In the genomic region with DNA sequence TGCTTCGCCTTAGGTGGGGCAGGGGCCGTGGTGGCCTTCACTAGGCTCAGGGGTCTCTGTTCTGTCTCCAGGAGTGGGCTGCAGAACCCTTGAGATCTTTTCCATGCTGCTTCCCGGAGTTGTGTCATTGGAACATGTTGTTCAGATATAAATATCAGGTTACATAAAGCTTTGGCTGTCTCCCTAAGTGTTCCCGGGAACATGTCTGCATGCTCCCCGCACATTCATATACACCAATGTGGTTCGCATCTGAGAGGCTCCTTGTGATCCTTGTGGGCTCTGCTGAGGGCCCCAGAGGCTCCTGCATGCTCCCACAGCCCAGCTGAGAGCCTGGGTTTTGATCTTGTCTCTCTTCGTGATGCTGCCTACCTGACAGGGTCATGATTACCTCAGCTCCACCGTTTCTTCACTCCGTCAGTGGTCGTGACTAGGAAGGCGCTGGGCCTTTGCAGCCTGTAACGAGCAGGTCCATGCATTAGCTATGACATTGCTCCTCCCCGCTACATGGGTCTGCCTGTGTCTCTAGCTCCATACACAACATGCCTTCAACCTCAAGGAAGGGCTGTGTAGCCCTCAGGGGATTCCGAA, we compare ENCODE assay signal across 24 mouse cellular contexts. TPM values are rescaled to one million over a fixed set of nuclear protein-coding genes. Genes with fewer than 3 reads are reported as not detected.
DNase-seq lines count a peak whose midpoint lies in the region; ATAC-seq lines count a peak whose summit lies in the region.
"Had no signal": no experiment of that assay in that cellular context is flagged by ENCODE, and none has a peak within 500 bp of the region (broad histone marks: within the 10 kb centered on the region; RNA-seq: fewer than 3 reads in every experiment).

No protein-coding gene starts in this region.

- H3K4me1 ChIP-seq in heart, embryonic 10.5 days, result peaks cover 3% of the 10 kb centered on the region; the same call in 1 of the 2 replicates
- H3K4me1 ChIP-seq in hindbrain, embryonic 13.5 days (replicated peaks), result no peaks in the 10 kb centered on the region
- H3K4me1 ChIP-seq: forebrain, embryonic 13.5 days; hindbrain, embryonic 12.5 days; limb, embryonic 12.5 days; liver, embryonic 13.5 days had no signal

- no peaks in the 10 kb centered on the region for H3K9me3 ChIP-seq in heart, embryonic 10.5 days
- H3K9me3 ChIP-seq in hindbrain, embryonic 13.5 days, result no peaks in the 10 kb centered on the region
- H3K9me3 ChIP-seq: forebrain, embryonic 13.5 days; hindbrain, embryonic 12.5 days; limb, embryonic 12.5 days; liver, embryonic 13.5 days had no signal

- intact Hi-C loops in left cerebral cortex, postnatal 14 days (cut with DNase I), result no loop called here

- peaks cover 72% of the 10 kb centered on the region for H3K36me3 ChIP-seq in heart, embryonic 10.5 days
- H3K36me3 ChIP-seq in hindbrain, embryonic 13.5 days, result peaks cover 16% of the 10 kb centered on the region

- peak; percentile 90 for DNase-seq in heart, adult 11 months
- DNase-seq in heart, embryonic 10.5 days (ENCODE audit: low spot score), result no peak
- peak; percentile 57 to 90 for DNase-seq in left cerebral cortex, postnatal 14 days (ENCODE audit: low spot score in 2 of 2)
- no peak for DNase-seq in left cerebral cortex, adult 11 months (ENCODE audit: low spot score)
- peak; percentile 67 for DNase-seq in right cerebral cortex, postnatal 25 days
- DNase-seq in right cerebral cortex, postnatal 4 days, result no peak
- DNase-seq: adrenal gland, postnatal 36 days; cerebellum, adult 18-20 months; cerebellum, postnatal 25 days; gastrocnemius, postnatal 10 days; heart, postnatal 10 days; kidney, adult 2 months; kidney, postnatal 10 days; liver, embryonic 13.5 days; lung, embryonic 14.5 days; lung, postnatal 36 days; retina, postnatal 1 day had no signal

- H3K9ac ChIP-seq in hindbrain, embryonic 13.5 days, result no peak overlapping the region
- H3K9ac ChIP-seq: forebrain, embryonic 13.5 days; hindbrain, embryonic 12.5 days; limb, embryonic 12.5 days; liver, embryonic 13.5 days; lung, embryonic 14.5 days had no signal

- H3K27ac ChIP-seq in heart, embryonic 10.5 days, result no peak overlapping the region
- H3K27ac ChIP-seq in hindbrain, embryonic 13.5 days, result no peak overlapping the region
- H3K27ac ChIP-seq: forebrain, embryonic 13.5 days; hindbrain, embryonic 12.5 days; limb, embryonic 12.5 days; liver, embryonic 13.5 days had no signal

- WGBS in heart, embryonic 10.5 days, result 92% methylated on average over 14 of the region's 14 CpGs
- WGBS in hindbrain, embryonic 13.5 days, result 93% methylated on average over 14 of the region's 14 CpGs

- no peak overlapping the region for H3K4me3 ChIP-seq in heart, embryonic 10.5 days
- no peak overlapping the region for H3K4me3 ChIP-seq in hindbrain, embryonic 13.5 days
- H3K4me3 ChIP-seq: erythroblast, embryonic 14.5 days; forebrain, embryonic 13.5 days; hindbrain, embryonic 12.5 days; limb, embryonic 12.5 days; liver, embryonic 13.5 days had no signal

- no peak for ATAC-seq in hindbrain, embryonic 13.5 days (ENCODE audit: low FRiP score)
- ATAC-seq: forebrain, embryonic 13.5 days; inflammation-experienced regulatory T-cells, adult 6 months; midbrain, embryonic 16.5 days had no signal

- H3K27me3 ChIP-seq in heart, embryonic 10.5 days (ENCODE audit: insufficient read depth, poor library complexity, severe bottlenecking), result no peaks in the 10 kb centered on the region
- no peaks in the 10 kb centered on the region for H3K27me3 ChIP-seq in hindbrain, embryonic 13.5 days
- H3K27me3 ChIP-seq: forebrain, embryonic 13.5 days; hindbrain, embryonic 12.5 days; limb, embryonic 12.5 days; liver, embryonic 13.5 days had no signal

- H3K4me2 ChIP-seq in hindbrain, embryonic 13.5 days, result no peak overlapping the region
- H3K4me2 ChIP-seq: forebrain, embryonic 13.5 days; hindbrain, embryonic 12.5 days; limb, embryonic 12.5 days; liver, embryonic 13.5 days; lung, embryonic 14.5 days had no signal

RNA-seq across cellular contexts. Expression of gene Poc1a, which starts 12.8 kb away (rescaled TPM):
- 36.5 and 42.3 TPM in 2 replicates for polyA plus RNA-seq in heart, embryonic 10.5 days (2016; fragmentation: Nextera tagmentation; extraction: Ambion mirVana)
- 10 to 100 TPM; 17.7 to 19.3 TPM for total RNA-seq in left cerebral cortex, postnatal 14 days (2021)
- polyA plus RNA-seq in hindbrain, embryonic 13.5 days (2015; fragmentation: Nextera tagmentation; extraction: Ambion mirVana), result 8.9 and 9.2 TPM in 2 replicates

RNA-seq across cellular contexts. Expression of gene Alas1, which starts 45.2 kb away (rescaled TPM):
- polyA plus RNA-seq in heart, embryonic 10.5 days (2016; fragmentation: Nextera tagmentation; extraction: Ambion mirVana), result 96.9 and 120 TPM in 2 replicates
- total RNA-seq in left cerebral cortex, postnatal 14 days (2021), result 100 to 1,000 TPM; 140 to 154 TPM
- polyA plus RNA-seq in hindbrain, embryonic 13.5 days (2015; fragmentation: Nextera tagmentation; extraction: Ambion mirVana), result 93.1 and 101 TPM in 2 replicates

Comparison
In these comparisons a context has a peak if more than half of its experiments do, and no peak if none do; other contexts are left out.
1. DNase-seq: peak in heart, adult 11 months (single experiment), left cerebral cortex, postnatal 14 days (2 of 2) and right cerebral cortex, postnatal 25 days (single experiment); none in heart, embryonic 10.5 days (single experiment), left cerebral cortex, adult 11 months (single experiment) and right cerebral cortex, postnatal 4 days (single experiment).